Mouse (Mus musculus) hematopoietic stem cell, adult 5-6 weeks (primary cell): ENCODE results near the gene Tmem81. TPM values are rescaled to one million over a fixed set of nuclear protein-coding genes. Genes with fewer than 3 reads are reported as not detected.
A peak's percentile ranks its signal among the peaks of the same experiment; 100 is the strongest.

Source experiments
- ATAC-seq, 2 experiments: fragments of 125-278 bp in 1 of 2; replicated peaks in 1 of 2; 2 replicates each; pipeline ENCODE4 v1.8.0; 2016 to 2017; ENCODE audit warnings: inconsistent platforms in 2 of 2, mild to moderate bottlenecking in 2 of 2, moderate number of reproducible peaks in 2 of 2, low read depth in 1 of 2, moderate TSS enrichment in 1 of 2; ENCODE audit not compliant: low FRiP score in 2 of 2, poor library complexity in 2 of 2, severe bottlenecking in 2 of 2, insufficient read depth in 1 of 2, low TSS enrichment in 1 of 2
- total RNA-seq: library from RNA; stranded (forward); fragments of 172-1452, 232-1000 nt; gene quantifications from 2 replicates; pipeline ENCODE4 v1.2.3, GENCODE M21; 2017

Gene Tmem81
- total RNA-seq, 1 experiment from 2014 or later, result 3.0 TPM

- ATAC-seq, result no peak
These were observed 5.5 kb downstream of the Tmem81 start for GRCm38 (mm10) chr1:132511521-132511920.

- ATAC-seq, result no peak
These were observed 6.1 kb downstream of the Tmem81 start for GRCm38 (mm10) chr1:132512106-132512505.

GRCm38 (mm10) chr1:132515339-132515738, 9.3 kb downstream of the Tmem81 start:
- ATAC-seq, result no peak

GRCm38 (mm10) chr1:132516776-132517175, 10.7 kb downstream of the Tmem81 start:
- ATAC-seq, result no peak

DNA sequence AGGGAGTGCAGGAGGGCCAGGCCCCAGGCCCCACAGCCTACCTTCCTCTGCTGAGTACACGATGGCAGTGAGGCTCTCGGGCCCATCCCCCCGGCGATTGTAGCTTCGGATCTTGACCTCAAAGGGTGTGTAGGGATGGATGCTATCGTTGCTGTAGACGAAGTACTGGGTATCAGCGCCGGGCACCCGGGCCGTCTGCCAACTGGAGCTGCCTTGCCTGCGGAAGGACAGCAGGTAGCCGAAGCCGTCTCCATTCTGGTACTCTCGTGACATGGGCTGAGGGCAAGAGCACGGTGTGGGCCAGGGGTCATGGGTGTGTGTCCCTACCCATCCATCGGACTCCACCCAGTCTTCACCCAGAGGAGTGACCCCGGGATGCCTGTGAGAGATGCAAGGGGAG, 12.6 kb downstream of the Tmem81 start:
- ATAC-seq, result no peak

- no peak for ATAC-seq
These were observed 13.7 kb downstream of the Tmem81 start for GRCm38 (mm10) chr1:132519734-132520133.

DNA sequence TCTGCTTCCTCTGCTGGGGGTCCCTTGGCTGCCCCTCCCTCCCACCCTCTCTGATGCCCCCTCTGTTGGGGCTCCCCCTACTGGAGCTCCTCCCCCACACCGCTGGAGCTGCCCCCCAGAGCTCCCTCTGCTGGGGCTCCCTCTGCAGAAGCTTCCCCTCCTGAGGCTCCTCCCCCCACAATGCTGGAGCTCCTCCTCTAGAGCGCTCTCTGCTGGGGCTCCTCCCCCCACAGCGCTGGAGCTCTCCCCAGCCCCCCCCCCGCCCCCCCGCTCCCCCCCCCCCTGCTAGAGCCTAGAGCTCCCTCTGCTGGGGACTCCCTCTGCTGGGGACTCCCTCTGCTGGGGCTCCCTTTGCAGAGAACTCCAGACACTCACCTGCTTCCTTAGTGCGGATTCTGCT, 14.7 kb downstream of the Tmem81 start:
- peak; percentile 82 to 84 for ATAC-seq

DNA sequence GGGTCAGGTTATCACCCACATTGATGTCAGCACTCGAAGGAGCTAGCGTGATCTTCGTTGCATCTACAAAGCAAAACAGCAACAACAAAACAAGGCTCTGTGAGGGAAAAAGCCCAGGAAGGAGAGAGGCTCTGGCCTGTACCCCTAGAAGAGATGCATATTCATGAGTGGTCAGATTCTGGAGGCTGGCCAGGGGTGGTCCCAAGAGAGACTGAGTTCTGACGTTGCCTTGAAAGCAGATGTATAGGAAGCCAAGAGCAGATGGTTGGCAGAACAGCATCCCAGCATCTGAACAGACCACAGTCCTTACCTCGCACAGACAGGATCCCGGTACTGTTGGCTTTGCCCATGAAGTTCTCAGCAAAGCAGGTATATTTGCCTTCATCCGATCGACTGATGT, 17.0 kb downstream of the Tmem81 start:
- ATAC-seq, result no peak

DNA sequence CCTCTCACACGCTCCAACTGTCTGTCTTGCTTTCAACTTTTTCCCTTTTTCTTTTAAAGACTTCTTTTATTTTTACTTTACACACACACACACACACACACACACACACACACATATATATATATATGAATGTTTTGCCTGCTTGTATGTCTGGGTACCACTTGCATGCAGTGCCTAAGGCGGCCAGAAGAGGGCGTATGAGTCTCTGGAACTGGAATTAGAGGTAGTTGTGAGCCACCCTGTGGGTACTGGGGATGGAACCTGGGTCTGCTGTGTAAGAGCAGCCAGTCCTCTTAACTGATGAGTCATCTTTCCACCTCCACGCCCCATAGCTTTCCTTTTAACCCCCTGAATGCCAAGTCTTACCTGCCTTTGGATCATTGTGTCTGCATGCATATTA, 17.9 kb downstream of the Tmem81 start:
- no peak for ATAC-seq

- ATAC-seq, result peak; percentile 46 to 68; a peak in 3 of 4 replicates
These were observed 19.8 kb downstream of the Tmem81 start for GRCm38 (mm10) chr1:132525832-132526231.

DNA sequence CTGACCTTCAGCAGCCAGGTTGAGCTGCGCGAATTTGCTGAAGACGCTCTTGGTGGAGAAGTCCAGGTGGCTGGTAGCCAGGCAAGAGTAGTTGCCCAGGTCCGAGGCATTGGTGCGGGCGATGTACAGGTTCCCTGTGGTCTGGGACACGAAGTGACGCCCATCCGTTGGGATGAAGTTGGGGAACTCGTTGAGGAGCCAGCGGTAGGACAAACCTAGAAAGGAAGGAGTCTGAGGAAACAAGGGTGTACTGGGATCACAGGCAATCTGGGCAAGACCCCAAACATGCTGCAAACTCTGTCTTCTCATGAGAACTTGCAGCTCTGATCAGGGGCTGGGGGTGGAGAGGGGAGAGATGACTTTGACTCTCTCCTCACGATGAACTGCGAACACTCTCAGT, 22.0 kb downstream of the Tmem81 start:
- no peak for ATAC-seq

DNA sequence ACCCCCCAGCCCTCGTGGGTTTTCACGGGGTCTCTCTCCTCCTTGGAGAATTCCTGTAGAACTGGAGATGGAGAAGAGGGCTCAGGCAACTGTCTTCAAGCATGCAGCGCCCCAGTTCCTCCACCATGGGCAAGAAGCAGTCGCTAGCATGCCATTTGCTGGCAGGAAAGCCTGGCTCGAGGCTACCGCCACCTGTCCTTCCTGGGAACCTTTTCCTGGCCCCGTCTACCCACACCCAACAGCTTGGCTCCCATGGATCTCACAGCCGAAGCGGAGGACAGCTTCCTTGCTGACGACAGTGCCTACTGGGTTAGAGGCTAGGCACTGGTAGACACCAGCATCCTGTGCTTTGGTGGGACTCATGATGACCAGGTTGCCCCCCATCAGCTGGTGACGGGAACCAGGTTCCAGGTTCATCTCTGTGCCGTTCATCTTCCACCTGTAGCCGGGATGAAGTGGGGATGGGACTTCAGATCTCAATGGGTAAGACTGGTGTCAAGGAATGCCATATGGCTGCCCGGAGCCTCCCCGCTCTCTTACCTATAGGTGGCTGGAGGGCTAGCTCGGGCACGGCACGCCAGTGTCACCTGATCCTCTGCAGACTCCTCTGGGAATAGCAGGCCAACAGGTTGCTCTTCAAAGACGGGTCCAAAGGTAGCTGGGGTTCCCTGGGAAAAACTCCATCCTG, 22.8 kb downstream of the Tmem81 start:
- no peak for ATAC-seq

DNA sequence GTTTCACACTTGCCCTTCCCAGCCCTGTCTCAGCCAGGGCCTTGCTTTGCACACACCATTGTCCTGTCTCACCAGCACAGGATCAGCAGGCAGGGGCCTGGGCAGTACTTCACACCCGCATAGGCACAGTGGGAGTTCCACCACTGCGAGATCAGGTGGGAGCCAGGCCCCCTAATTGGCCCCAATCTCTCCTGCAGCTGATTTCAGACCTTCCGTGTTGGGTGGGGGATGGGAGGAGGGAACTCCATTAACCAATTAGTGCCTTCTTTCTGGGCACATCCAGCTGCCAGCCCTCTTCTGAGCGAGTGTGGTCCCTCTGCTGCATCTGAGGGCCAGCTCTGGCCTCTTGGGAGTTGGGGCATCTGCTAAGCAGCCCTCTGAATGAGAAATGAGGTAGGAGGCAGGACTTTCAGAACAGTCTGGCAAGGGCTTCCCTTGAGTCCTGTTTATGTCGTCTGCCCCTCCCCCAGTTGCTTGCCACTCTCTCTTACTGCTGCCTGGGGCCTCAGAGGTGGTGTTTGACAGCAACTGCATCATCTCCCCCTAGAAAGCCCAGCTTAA, 24.7 kb downstream of the Tmem81 start:
- ATAC-seq, result no peak

DNA sequence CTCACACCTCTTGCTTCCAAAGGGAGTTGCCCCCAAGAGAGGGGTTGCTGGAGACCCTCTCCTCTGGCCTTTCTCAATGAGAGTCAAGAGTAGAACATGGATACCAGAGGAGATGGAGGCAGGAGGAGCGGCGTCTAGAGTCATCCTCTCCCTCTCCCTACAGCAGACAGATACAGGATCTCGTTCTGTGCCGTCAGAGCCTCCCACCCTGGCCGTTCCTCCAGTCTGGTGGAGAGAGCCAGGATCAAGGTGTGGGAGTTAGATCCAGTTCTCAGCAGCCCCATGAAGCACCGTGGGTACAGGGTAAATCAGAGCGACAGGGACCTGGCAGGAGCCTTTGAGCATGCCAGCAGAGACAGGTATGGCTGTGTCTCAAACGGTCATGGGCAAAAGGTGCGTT, 26.5 kb downstream of the Tmem81 start:
- no peak for ATAC-seq

- ATAC-seq, result no peak
These were observed 27.8 kb downstream of the Tmem81 start for GRCm38 (mm10) chr1:132533840-132534239.

GRCm38 (mm10) chr1:132535541-132535940, 29.5 kb downstream of the Tmem81 start:
- ATAC-seq, result no peak

DNA sequence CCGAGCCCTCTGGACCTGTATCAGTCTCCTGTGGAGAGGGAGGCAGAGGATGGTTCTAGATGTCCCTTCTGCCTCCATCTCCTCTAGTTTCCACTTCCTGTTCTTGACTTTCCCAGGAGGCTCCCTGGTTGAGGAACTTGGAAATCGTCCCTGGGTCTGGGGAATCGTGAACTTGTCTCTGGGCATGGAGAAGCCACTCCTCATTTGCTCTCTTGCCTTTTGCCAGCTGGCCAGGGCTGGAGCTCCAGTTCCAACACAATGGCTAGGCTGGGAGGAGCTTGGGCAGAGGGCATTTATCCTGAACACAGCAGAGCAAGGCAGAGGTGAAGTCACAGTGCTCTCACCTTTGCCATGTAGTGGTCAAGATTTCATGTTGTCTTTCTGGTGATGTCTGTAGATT, 30.4 kb downstream of the Tmem81 start:
- no peak for ATAC-seq

DNA sequence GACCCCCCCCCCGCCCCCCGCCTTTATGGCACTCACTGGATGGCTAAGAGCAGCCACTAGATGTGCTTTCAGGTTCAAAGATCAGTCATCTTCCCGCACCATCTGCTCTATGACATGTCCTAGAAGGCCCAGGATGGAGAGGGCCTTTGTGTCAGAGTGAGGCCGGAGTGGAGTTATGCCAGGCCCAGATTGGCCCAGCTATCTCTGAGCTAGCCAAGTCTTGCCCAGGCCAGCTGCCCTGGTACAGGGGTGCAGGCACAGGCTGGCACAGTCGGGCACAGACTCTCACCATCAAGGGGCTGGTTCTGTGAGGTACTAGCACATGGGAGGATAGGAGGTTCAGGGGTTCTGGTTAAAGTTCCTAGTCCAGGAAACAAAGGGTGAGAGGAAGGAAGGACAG, 31.7 kb downstream of the Tmem81 start:
- no peak for ATAC-seq

GRCm38 (mm10) chr1:132540701-132541100, 34.7 kb downstream of the Tmem81 start:
- ATAC-seq, result no peak
